Mouse (Mus musculus): ENCODE results near the gene Prkn.

- TF ChIP-seq GATA1 (IDR thresholded peaks at IDR 0.05; ENCODE audit: borderline replicate concordance, low read length) (no peak), FLI1 (IDR thresholded peaks at IDR 0.05; ENCODE audit: low read length) (no peak)
Measured at GRCm38 (mm10) chr17:11912872-11913365, 1072.7 kb downstream of the Prkn start.
